Mouse (Mus musculus) megakaryocyte, embryonic 14.5 days (primary cell): ENCODE measurements around the gene Gtf2ird1.

Experiments used
- FLI1 ChIP-seq: IDR thresholded peaks from 2 replicates; pipeline ENCODE4 v1.6.1; 2012; ENCODE audit warnings: low read length, inconsistent platforms, mixed read lengths
- GATA1 ChIP-seq: IDR thresholded peaks from 3 replicates; pipeline ENCODE4 v1.6.1; 2012; ENCODE audit warnings: mixed read lengths, low read length, inconsistent platforms, borderline replicate concordance

- TF ChIP-seq GATA1 (no peak), FLI1 (no peak)
These were observed 2.9 kb downstream of the Gtf2ird1 start for GRCm38 (mm10) chr5:134453577-134453976.
